Mouse (Mus musculus): Measurements from ENCODE around the gene Oas1c. TPM values are rescaled to one million over a fixed set of nuclear protein-coding genes. Genes with fewer than 3 reads are reported as not detected.

Oas1c gene
- polyA plus RNA-seq (2016; fragmentation: Nextera tagmentation; extraction: Ambion mirVana): 0.16 and 0.26 TPM in 2 replicates

- no peaks in the 10 kb centered on the region for H3K9me3 ChIP-seq (replicated peaks)
- peak within 1 kb of the TSS; percentile 47 for H3K4me3 ChIP-seq
- H3K36me3 ChIP-seq: no peaks in the 10 kb centered on the region
- no peaks in the 10 kb centered on the region; the same call in 1 of the 2 replicates for H3K27me3 ChIP-seq (ENCODE audit: low read depth, poor library complexity, severe bottlenecking)
- peak within 1 kb of the TSS; percentile 57 for H3K27ac ChIP-seq (replicated peaks)
- 8% methylated on average over 18 of the region's 18 CpGs for WGBS
- peak; percentile 73 for DNase-seq (ENCODE audit: low spot score)
- peaks cover 13% of the 10 kb centered on the region for H3K4me1 ChIP-seq
These were observed at the start of gene Oas1c for GRCm38 (mm10) chr5:120811951-120812819. Gene Oas1c (minus strand): TSS chr5:120812514.

GRCm38 (mm10) chr5:120861121-120861520 lies 48.8 kb upstream of the Oas1c start, which contains the start of gene Oas1h:
Gene Oas1h (plus strand): TSS chr5:120861421.
- Histone ChIP-seq H3K27me3 (ENCODE audit: low read depth, poor library complexity, severe bottlenecking) (no peaks in the 10 kb centered on the region), H3K9me3 (replicated peaks) (no peaks in the 10 kb centered on the region), H3K4me1 (no peaks in the 10 kb centered on the region), H3K4me3 (no peak within 1 kb of the TSS), H3K27ac (replicated peaks) (no peak within 1 kb of the TSS), H3K36me3 (no peaks in the 10 kb centered on the region)
- 53% methylated on average over 4 of the region's 4 CpGs for WGBS
- DNase-seq (ENCODE audit: low spot score): no peak

- no peak overlapping the region for H3K4me3 ChIP-seq
- 84% methylated on average over 2 of the region's 2 CpGs for WGBS
These were observed 46.9 kb upstream of the Oas1c start for GRCm38 (mm10) chr5:120859241-120859640.

GRCm38 (mm10) chr5:120849601-120850136 lies 37.4 kb upstream of the Oas1c start:
- Histone ChIP-seq H3K27ac (replicated peaks) (no peak overlapping the region), H3K4me1 (no peaks in the 10 kb centered on the region), H3K27me3 (ENCODE audit: low read depth, poor library complexity, severe bottlenecking) (no peaks in the 10 kb centered on the region), H3K9me3 (replicated peaks) (peaks cover 11% of the 10 kb centered on the region), H3K4me3 (no peak overlapping the region), H3K36me3 (no peaks in the 10 kb centered on the region)
- 65% methylated on average over 3 of the region's 3 CpGs for WGBS
- DNase-seq (ENCODE audit: low spot score): peak; percentile 19

More at GRCm38 (mm10) chr5:120859241-120859640, 46.9 kb upstream of the Oas1c start:
- H3K9me3 ChIP-seq (replicated peaks): peaks cover 3% of the 10 kb centered on the region
- DNase-seq (ENCODE audit: low spot score): no peak
- no peak overlapping the region for H3K27ac ChIP-seq (replicated peaks)
- H3K36me3 ChIP-seq: no peaks in the 10 kb centered on the region
- no peaks in the 10 kb centered on the region for H3K4me1 ChIP-seq
- H3K27me3 ChIP-seq (ENCODE audit: low read depth, poor library complexity, severe bottlenecking): no peaks in the 10 kb centered on the region

- no peak within 1 kb of the TSS for H3K27ac ChIP-seq (replicated peaks)
- no peak for DNase-seq (ENCODE audit: low spot score)
- H3K36me3 ChIP-seq: no peaks in the 10 kb centered on the region
- no peaks in the 10 kb centered on the region for H3K27me3 ChIP-seq (ENCODE audit: low read depth, poor library complexity, severe bottlenecking)
- no peaks in the 10 kb centered on the region for H3K4me1 ChIP-seq
- 85% methylated on average over 4 of the region's 4 CpGs for WGBS
- H3K4me3 ChIP-seq: no peak within 1 kb of the TSS
- H3K9me3 ChIP-seq (replicated peaks): no peaks in the 10 kb centered on the region
These were observed 34.8 kb upstream of the Oas1c start, which contains the start of gene Oas1f for GRCm38 (mm10) chr5:120847067-120847466. Gene Oas1f (plus strand): TSS chr5:120847367.

- Histone ChIP-seq H3K4me3 (no peak overlapping the region), H3K4me1 (no peaks in the 10 kb centered on the region), H3K27me3 (ENCODE audit: low read depth, poor library complexity, severe bottlenecking) (no peaks in the 10 kb centered on the region), H3K36me3 (no peaks in the 10 kb centered on the region), H3K9me3 (replicated peaks) (no peaks in the 10 kb centered on the region), H3K27ac (replicated peaks) (no peak overlapping the region)
- no peak for DNase-seq (ENCODE audit: low spot score)
- WGBS: 84% methylated on average over 3 of the region's 3 CpGs
These were observed 32.4 kb upstream of the Oas1c start for GRCm38 (mm10) chr5:120844713-120845112.

GRCm38 (mm10) chr5:120836731-120837585 lies 24.6 kb upstream of the Oas1c start:
- no peak overlapping the region for H3K4me3 ChIP-seq
- no peak overlapping the region for H3K27ac ChIP-seq (replicated peaks)
- WGBS: 7% methylated on average over 8 of the region's 8 CpGs
- peaks cover 14% of the 10 kb centered on the region for H3K4me1 ChIP-seq
- H3K27me3 ChIP-seq (ENCODE audit: low read depth, poor library complexity, severe bottlenecking): peaks cover 21% of the 10 kb centered on the region
- no peaks in the 10 kb centered on the region for H3K9me3 ChIP-seq (replicated peaks)
- no peaks in the 10 kb centered on the region for H3K36me3 ChIP-seq
- DNase-seq (ENCODE audit: low spot score): peak; percentile 51

- Histone ChIP-seq H3K27ac (replicated peaks) (peak overlapping the region; percentile 49; the same call in 1 of the 2 replicates), H3K4me3 (peak overlapping the region; percentile 11; the same call in 1 of the 2 replicates), H3K9me3 (replicated peaks) (no peaks in the 10 kb centered on the region; the same call in 1 of the 2 replicates), H3K27me3 (ENCODE audit: low read depth, poor library complexity, severe bottlenecking) (peaks cover 21% of the 10 kb centered on the region), H3K36me3 (no peaks in the 10 kb centered on the region), H3K4me1 (peaks cover 14% of the 10 kb centered on the region)
- 19% methylated on average over 17 of the region's 17 CpGs for WGBS
- peak; percentile 34 for DNase-seq (ENCODE audit: low spot score)
These were observed 21.3 kb upstream of the Oas1c start for GRCm38 (mm10) chr5:120833335-120834280.

GRCm38 (mm10) chr5:120831031-120831430 lies 18.7 kb upstream of the Oas1c start:
- Histone ChIP-seq H3K4me1 (peaks cover 14% of the 10 kb centered on the region), H3K27ac (replicated peaks) (no peak overlapping the region), H3K27me3 (ENCODE audit: low read depth, poor library complexity, severe bottlenecking) (peaks cover 17% of the 10 kb centered on the region), H3K9me3 (replicated peaks) (no peaks in the 10 kb centered on the region; the same call in 1 of the 2 replicates), H3K36me3 (no peaks in the 10 kb centered on the region), H3K4me3 (no peak overlapping the region)
- WGBS: 83% methylated on average over 4 of the region's 4 CpGs
- DNase-seq (ENCODE audit: low spot score): no peak

GRCm38 (mm10) chr5:120818999-120819398 lies 6.7 kb upstream of the Oas1c start:
- Histone ChIP-seq H3K27ac (replicated peaks) (no peak overlapping the region), H3K4me3 (no peak overlapping the region), H3K36me3 (no peaks in the 10 kb centered on the region), H3K27me3 (ENCODE audit: low read depth, poor library complexity, severe bottlenecking) (no peaks in the 10 kb centered on the region), H3K4me1 (no peaks in the 10 kb centered on the region), H3K9me3 (replicated peaks) (peaks cover 15% of the 10 kb centered on the region)
- no peak for DNase-seq (ENCODE audit: low spot score)

GRCm38 (mm10) chr5:120815949-120816348 lies 3.6 kb upstream of the Oas1c start:
- 60% methylated on average over 3 of the region's 3 CpGs for WGBS
- no peak for DNase-seq (ENCODE audit: low spot score)

More at GRCm38 (mm10) chr5:120815949-120816348, 3.6 kb upstream of the Oas1c start:
- Histone ChIP-seq H3K27me3 (ENCODE audit: low read depth, poor library complexity, severe bottlenecking) (no peaks in the 10 kb centered on the region; the same call in 1 of the 2 replicates), H3K9me3 (replicated peaks) (peaks cover 15% of the 10 kb centered on the region), H3K27ac (replicated peaks) (no peak overlapping the region), H3K4me1 (peaks cover 13% of the 10 kb centered on the region), H3K4me3 (no peak overlapping the region), H3K36me3 (no peaks in the 10 kb centered on the region)

Data from midbrain, embryonic 10.5 days (tissue).